Mouse (Mus musculus): ENCODE results near the gene Fars2.

DNA sequence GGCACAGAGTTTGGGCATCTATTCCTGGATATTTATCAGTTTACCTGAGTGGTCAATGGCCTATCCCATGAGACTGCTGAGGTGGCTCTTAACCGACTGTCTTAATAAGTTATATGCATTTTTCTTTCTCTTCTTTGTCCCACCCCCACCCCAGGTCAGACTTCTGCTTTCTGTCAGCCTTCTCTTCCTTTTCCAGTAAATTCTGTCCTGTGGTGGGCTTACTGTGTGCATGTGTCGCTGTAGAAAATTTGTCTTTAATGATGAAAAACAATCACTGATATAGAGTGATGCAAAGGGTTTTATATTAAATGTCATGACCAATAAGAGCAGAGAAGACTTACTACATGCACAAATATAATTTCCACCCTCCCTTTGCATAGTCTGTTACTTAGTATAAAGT lies 85.3 kb downstream of the Fars2 start:
- TF ChIP-seq CTCF (IDR thresholded peaks at IDR 0.05; ENCODE audit: low read depth) (no peak), EP300 (IDR thresholded peaks at IDR 0.05; ENCODE audit: low read depth) (no peak)

All from heart, postnatal 0 days (tissue).